Mouse (Mus musculus): ENCODE results near the gene Vezt. TPM values are rescaled to one million over a fixed set of nuclear protein-coding genes. Genes with fewer than 3 reads are reported as not detected.

The Vezt gene
- polyA plus RNA-seq, 1 experiment from 2014 or later, result 62.5 TPM

DNA sequence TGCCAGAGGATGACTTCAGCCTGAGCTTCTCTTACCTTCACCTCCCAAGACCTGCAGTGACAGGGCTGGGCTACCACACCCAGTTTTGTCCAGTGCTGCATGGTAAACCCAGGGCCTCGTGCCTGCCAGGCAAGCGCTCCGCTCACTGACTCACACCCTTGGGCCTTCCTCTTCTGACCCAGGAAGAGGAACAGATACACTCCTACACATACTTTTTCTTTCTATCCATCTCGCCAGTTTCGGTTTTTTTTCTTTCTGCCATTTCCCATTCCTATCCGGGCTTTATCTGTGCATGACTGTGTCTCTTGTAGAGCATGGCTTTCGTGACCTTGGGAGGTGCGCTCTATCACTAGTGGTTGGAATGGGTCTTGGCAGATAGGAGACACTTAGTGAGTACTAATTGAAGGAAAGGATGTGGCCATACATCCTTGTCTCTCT lies 24.0 kb upstream of the Vezt start:
- WGBS, result 94% methylated on average over 8 of the region's 8 CpGs
- Histone ChIP-seq H3K4me3 (no peak overlapping the region), H3K9me3 (no peaks in the 10 kb centered on the region), H3K27ac (no peak overlapping the region), H3K27me3 (replicated peaks) (no peaks in the 10 kb centered on the region), H3K36me3 (replicated peaks) (no peaks in the 10 kb centered on the region), H3K9ac (no peak overlapping the region), H3K4me1 (peaks cover 4% of the 10 kb centered on the region; the same call in 1 of the 2 replicates), H3K4me2 (no peak overlapping the region)
- no peak for ATAC-seq (replicated peaks)

DNA sequence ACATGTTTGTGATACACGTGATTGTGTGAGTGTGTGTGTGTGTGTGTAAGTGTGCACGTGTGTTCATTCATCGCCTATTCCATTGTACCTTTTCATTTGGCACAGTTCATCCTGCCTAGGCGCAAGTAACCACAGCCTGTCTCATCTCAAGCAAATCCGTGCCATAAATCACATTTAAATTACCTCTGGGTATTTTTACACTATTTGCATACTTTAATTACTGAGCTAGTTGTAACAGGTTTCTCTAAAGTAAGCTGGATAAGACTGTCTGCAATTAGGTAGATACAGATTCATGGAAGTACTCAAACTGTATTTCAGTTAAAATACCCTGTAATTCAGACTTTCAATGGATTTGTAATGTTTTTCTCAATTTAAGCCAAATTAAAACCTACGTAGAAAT lies 20.9 kb upstream of the Vezt start:
- WGBS, result 81% methylated on average over 6 of the region's 6 CpGs

DNA sequence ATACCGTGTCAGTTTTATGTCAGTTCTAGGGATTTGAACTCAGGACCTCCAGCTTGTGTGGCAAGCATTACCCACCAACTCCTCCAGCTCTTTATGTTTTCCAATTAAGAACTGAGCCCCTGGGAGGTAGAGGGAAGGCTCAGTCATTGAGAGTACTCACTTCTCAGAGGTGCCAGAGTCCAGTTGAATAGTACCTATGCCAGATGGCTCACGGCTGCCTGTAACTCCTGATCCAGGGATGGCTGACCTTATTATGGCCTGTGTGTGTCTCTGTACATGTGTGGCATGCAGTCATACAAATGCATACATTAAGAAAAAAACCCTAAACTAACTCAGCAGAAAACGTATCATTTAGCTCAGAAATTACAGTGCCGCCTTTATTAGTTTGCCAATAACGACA lies 15.1 kb upstream of the Vezt start:
- no peaks in the 10 kb centered on the region for H3K4me1 ChIP-seq
- H3K4me2 ChIP-seq, result no peak overlapping the region
- H3K9me3 ChIP-seq, result no peaks in the 10 kb centered on the region
- H3K36me3 ChIP-seq (replicated peaks), result no peaks in the 10 kb centered on the region
- no peak overlapping the region for H3K9ac ChIP-seq
- WGBS, result 91% methylated on average over 5 of the region's 5 CpGs
- H3K27me3 ChIP-seq (replicated peaks), result no peaks in the 10 kb centered on the region
- H3K27ac ChIP-seq, result no peak overlapping the region
- H3K4me3 ChIP-seq, result no peak overlapping the region
- no peak for ATAC-seq (replicated peaks)

More for the DNA sequence above, 20.9 kb upstream of the Vezt start:
- Histone ChIP-seq H3K4me2 (no peak overlapping the region), H3K4me1 (no peaks in the 10 kb centered on the region), H3K27ac (no peak overlapping the region), H3K9ac (no peak overlapping the region), H3K9me3 (no peaks in the 10 kb centered on the region), H3K27me3 (replicated peaks) (no peaks in the 10 kb centered on the region), H3K4me3 (no peak overlapping the region), H3K36me3 (replicated peaks) (no peaks in the 10 kb centered on the region)
- ATAC-seq (replicated peaks), result no peak

DNA sequence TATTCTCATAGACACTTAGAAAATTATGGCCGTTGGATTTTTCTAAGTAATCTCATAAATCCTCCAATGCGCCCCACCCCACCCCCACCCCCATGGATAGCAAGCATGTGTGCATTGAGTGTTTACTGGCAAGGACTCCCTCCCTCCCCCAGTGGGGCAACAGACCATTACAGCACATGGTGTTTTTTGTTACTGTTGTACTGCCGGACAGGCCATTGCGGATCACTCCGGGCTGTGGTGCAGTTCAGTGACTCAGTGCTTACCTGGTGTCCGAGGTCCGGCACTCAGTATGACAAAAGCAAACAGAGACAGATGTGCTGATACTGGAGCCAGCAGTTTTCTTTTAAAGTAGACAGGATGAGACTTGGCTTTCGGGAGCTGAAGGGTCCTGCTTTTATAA lies 13.5 kb upstream of the Vezt start:
- Histone ChIP-seq H3K4me2 (no peak overlapping the region), H3K9me3 (no peaks in the 10 kb centered on the region), H3K4me3 (no peak overlapping the region), H3K4me1 (no peaks in the 10 kb centered on the region), H3K27me3 (replicated peaks) (no peaks in the 10 kb centered on the region), H3K9ac (no peak overlapping the region), H3K36me3 (replicated peaks) (no peaks in the 10 kb centered on the region), H3K27ac (no peak overlapping the region)
- WGBS, result 79% methylated on average over 8 of the region's 8 CpGs
- no peak for ATAC-seq (replicated peaks)

DNA sequence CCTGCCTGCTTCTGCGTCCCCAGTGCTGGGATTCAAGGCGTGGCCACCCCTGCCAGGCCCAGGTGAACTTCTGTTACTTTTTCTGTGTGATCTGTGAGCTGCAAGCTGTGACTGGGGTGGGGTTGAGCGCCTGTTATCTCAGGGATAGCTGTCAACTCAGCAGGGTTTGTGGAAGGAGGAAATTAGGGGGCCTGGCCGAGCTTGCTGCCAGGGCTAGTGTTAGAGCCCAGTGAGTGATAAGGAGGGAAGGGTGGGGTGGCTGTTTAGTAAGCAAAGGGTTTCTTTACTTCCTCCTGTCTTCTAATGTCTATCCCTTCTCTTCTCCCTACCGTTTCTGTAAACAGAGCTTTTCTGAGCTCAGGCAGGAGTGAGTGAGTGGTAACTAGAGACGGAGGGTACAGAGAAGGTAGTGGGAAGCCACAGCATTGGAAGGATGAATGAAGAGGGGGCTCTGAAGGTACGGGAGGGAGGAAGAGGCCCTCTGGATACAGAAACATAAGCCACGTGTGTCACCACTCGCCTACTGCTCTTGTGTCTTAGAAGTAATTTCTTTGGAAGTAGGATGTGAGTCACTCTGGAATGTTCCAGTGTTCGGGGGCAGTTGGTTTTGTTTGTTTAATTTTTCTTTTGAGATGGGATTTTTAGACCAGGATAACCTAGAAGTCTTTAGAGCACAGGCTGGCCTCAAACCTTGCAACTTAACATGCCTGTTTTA lies 12.4 kb upstream of the Vezt start:
- Histone ChIP-seq H3K27ac (no peak overlapping the region), H3K9me3 (no peaks in the 10 kb centered on the region), H3K27me3 (replicated peaks) (no peaks in the 10 kb centered on the region), H3K4me3 (no peak overlapping the region), H3K9ac (no peak overlapping the region), H3K36me3 (replicated peaks) (no peaks in the 10 kb centered on the region), H3K4me1 (no peaks in the 10 kb centered on the region), H3K4me2 (no peak overlapping the region)
- no peak for ATAC-seq (replicated peaks)
- 71% methylated on average over 10 of the region's 10 CpGs for WGBS

DNA sequence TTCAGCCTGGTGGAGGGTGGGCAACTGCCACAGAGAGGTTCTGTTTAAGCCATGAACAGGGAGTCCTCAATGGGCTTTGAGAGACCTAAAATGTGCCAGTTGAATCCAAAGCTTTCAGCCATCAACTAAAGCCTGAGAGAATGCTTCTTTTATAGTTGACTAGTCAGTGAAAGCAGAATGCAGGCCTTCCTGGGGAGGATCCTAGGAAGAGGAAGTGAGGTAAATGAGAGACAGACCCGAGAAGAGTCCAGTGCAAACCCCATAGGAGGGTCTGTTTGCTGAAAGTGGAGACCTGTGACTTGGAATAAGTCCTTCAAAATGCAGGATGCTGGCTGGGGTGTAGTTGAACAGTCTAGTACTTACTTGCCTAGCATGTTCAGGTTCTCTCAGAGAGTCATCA lies 11.4 kb upstream of the Vezt start:
- Histone ChIP-seq H3K4me3 (no peak overlapping the region), H3K27me3 (replicated peaks) (no peaks in the 10 kb centered on the region), H3K27ac (no peak overlapping the region), H3K9ac (no peak overlapping the region), H3K36me3 (replicated peaks) (no peaks in the 10 kb centered on the region), H3K4me2 (no peak overlapping the region), H3K4me1 (no peaks in the 10 kb centered on the region), H3K9me3 (no peaks in the 10 kb centered on the region)
- no peak for ATAC-seq (replicated peaks)
- 55% methylated on average over 1 of the region's 1 CpGs for WGBS

DNA sequence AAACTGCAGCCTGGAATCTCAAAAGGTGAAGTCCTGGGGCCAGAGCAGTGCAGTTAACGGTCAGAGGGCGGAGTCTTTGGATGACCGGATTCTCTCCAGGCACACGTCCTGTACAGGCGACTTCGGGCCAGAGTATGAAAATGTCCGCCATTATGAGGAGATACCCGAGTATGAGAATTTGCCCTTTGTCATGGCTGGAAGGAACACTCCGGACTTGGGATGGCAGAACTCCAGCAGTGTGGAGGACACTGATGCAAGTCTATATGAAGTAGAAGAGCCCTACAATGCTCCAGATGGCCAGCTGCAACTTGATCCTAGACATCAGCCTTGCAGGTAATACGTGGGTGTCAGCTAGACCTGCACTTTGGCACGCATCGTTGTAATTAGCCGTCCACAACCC lies 9.7 kb upstream of the Vezt start:
- ATAC-seq (replicated peaks), result no peak
- Histone ChIP-seq H3K27ac (no peak overlapping the region), H3K4me2 (no peak overlapping the region), H3K4me3 (no peak overlapping the region), H3K36me3 (replicated peaks) (no peaks in the 10 kb centered on the region), H3K9me3 (no peaks in the 10 kb centered on the region), H3K27me3 (replicated peaks) (no peaks in the 10 kb centered on the region), H3K9ac (no peak overlapping the region), H3K4me1 (no peaks in the 10 kb centered on the region)
- 93% methylated on average over 13 of the region's 13 CpGs for WGBS

DNA sequence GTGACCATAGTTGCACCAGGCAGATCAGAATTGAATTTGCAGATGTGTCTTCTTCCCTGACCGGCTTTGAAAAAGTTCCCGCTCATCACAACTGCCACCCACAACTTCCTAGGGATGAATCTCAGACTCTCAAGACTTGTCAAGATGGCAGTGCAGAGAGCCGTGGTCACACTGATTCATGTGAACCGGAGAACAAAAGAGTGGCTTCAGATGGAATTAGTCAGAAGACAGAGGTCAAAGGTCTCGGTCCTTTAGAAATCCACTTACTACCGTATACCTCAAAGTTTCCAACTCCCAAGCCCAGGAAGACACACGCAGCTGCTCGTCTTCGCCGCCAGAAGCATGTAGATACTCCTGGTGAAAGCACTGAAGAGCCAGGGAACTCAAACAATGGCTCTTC lies 8.3 kb upstream of the Vezt start:
- H3K4me3 ChIP-seq, result no peak overlapping the region
- no peaks in the 10 kb centered on the region for H3K27me3 ChIP-seq (replicated peaks)
- ATAC-seq (replicated peaks), result no peak
- H3K9me3 ChIP-seq, result no peaks in the 10 kb centered on the region
- no peak overlapping the region for H3K4me2 ChIP-seq
- 16% methylated on average over 10 of the region's 10 CpGs for WGBS
- H3K4me1 ChIP-seq, result no peaks in the 10 kb centered on the region
- H3K27ac ChIP-seq, result no peak overlapping the region
- H3K36me3 ChIP-seq (replicated peaks), result no peaks in the 10 kb centered on the region
- no peak overlapping the region for H3K9ac ChIP-seq

DNA sequence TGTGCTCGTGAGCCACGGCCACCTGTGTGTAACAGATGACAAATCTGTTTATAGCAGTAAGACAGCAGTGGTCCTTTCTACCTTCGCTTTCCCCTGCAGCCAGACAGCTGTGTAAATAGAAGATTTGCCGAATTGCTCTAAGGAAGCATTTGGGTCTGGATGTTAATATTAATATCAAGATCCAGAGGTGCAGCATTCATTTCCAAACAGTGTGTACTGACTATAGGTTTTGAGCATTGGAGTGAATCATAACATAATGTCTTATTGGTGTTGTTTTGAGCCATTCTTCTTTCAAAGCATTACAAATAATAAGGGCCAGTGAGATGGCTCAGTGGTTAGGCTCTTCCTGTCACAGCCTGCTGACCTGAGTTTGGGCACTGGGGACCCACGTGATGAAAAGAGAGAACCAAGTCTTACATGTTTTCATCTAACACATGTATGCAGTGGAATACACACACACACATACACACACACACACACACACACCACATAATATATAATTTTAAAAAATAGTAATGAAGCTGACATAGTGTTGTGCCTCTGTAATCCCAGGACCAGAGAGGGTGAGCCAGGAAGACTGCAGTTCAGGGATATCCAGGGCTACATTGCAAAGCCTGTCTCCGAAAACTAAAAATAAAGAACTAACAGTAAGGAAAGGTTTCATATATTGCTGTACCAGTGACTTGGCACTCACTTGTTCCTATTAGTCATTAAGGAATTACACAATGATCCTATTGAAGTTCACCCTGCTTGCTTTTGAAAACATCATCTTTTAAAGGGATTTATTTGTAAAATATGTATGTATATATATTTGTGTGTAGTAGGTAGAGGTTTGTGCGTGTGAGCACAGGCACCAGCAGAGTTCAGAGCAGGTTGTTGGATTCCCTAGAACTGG lies 3.0 kb upstream of the Vezt start:
- no peak overlapping the region for H3K27ac ChIP-seq
- ATAC-seq (replicated peaks), result no peak
- no peak overlapping the region for H3K9ac ChIP-seq
- peaks cover 14% of the 10 kb centered on the region for H3K4me1 ChIP-seq
- H3K4me3 ChIP-seq, result no peak overlapping the region
- 70% methylated on average over 7 of the region's 7 CpGs for WGBS
- no peak overlapping the region for H3K4me2 ChIP-seq
- no peaks in the 10 kb centered on the region for H3K27me3 ChIP-seq (replicated peaks)
- no peaks in the 10 kb centered on the region for H3K36me3 ChIP-seq (replicated peaks)
- H3K9me3 ChIP-seq, result no peaks in the 10 kb centered on the region

DNA sequence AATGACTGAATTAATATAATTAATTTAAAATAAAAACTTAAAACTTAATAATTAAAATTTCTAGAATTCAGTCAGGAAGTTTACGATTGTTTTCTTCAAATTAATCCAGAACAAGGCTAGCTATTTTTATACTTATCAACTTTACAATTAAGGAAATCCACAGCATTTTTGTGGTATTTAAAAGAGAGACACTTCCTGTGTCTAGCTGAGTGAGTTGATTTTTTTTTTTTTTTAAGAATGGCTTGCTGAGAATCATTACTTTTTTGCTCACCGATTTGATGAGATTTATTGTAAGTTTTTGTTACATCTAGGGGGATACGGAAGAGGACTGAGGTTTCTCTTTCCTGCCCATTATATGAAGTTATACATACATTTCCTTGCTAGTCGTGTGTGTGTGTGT lies 2.0 kb upstream of the Vezt start:
- Histone ChIP-seq H3K4me1 (peaks cover 23% of the 10 kb centered on the region), H3K27ac (no peak overlapping the region), H3K36me3 (replicated peaks) (no peaks in the 10 kb centered on the region), H3K4me3 (no peak overlapping the region), H3K27me3 (replicated peaks) (no peaks in the 10 kb centered on the region), H3K4me2 (no peak overlapping the region), H3K9me3 (no peaks in the 10 kb centered on the region), H3K9ac (no peak overlapping the region)
- WGBS, result 73% methylated on average over 4 of the region's 4 CpGs
- ATAC-seq (replicated peaks), result no peak

DNA sequence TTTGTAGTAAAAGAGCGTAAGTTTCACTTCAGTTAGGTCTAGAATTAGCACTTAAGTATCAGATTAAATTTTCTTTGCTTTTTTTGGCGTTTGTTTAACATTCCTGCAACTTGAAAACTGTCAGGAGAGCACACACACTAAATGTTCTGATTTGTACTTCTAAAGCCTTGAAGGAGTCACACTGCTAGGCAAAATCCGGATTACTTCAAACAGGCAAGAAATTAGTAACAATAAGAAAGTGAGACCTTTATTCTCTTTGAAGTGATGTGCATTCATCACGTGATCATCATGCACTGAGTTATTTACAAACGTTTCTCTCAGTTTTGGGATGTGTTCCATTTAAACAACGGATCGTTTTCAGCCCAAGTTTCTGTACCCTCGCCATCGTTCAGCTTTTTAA lies 1.6 kb upstream of the Vezt start:
- H3K27ac ChIP-seq, result no peak overlapping the region
- H3K36me3 ChIP-seq (replicated peaks), result no peaks in the 10 kb centered on the region
- peak overlapping the region; percentile 87; the same call in 1 of the 2 replicates for H3K4me3 ChIP-seq
- no peaks in the 10 kb centered on the region for H3K9me3 ChIP-seq
- peaks cover 26% of the 10 kb centered on the region for H3K4me1 ChIP-seq
- no peaks in the 10 kb centered on the region for H3K27me3 ChIP-seq (replicated peaks)
- no peak overlapping the region for H3K9ac ChIP-seq
- no peak for ATAC-seq (replicated peaks)
- 30% methylated on average over 9 of the region's 9 CpGs for WGBS
- H3K4me2 ChIP-seq, result peak overlapping the region; percentile 87; the same call in 1 of the 2 replicates

DNA sequence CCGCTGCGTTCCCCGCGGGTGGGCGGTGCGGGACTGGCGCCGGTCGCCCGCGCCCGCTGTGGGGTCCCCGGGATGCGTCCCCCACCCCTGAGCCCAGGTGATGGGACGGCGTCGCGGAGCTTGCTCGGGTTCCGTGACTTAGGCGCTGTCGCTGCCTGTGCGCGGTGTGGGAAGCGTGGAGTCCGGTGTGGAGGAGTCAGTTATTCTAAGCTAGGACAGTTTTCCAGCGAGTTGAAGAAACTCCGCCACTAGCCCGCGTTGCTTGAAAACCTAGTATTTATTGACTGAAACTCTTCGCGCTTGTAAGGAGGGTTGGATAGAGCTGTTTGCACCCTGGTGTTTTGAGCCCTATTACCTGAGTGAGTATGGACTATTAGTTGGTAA lies 750 bp upstream of the Vezt start:
- Histone ChIP-seq H3K9me3 (no peaks in the 10 kb centered on the region), H3K9ac (peak overlapping the region; percentile 70), H3K4me3 (peak overlapping the region; percentile 87), H3K36me3 (replicated peaks) (no peaks in the 10 kb centered on the region), H3K27me3 (replicated peaks) (no peaks in the 10 kb centered on the region), H3K4me2 (peak overlapping the region; percentile 87), H3K4me1 (peaks cover 34% of the 10 kb centered on the region), H3K27ac (peak overlapping the region; percentile 72)
- under 1% methylated on average over 32 of the region's 32 CpGs for WGBS
- ATAC-seq (replicated peaks), result peak; percentile 58

All from midbrain, embryonic 15.5 days (tissue).